Mouse (Mus musculus) MEL (cell line): ENCODE data around the gene Col23a1.

Experiments used
- SIN3A ChIP-seq: IDR thresholded peaks from 2 replicates; pipeline ENCODE4 v1.6.1; 2012; ENCODE audit warnings: low read length, improper control_type of control experiment, inconsistent platforms
- SMC3 ChIP-seq: IDR thresholded peaks from 2 replicates; pipeline ENCODE4 v1.6.1; 2011; ENCODE audit warnings: low read depth, low read length, improper control_type of control experiment
- ZMIZ1 ChIP-seq: IDR thresholded peaks from 2 replicates; pipeline ENCODE4 v1.6.1; 2012; ENCODE audit warnings: low read depth, mild to moderate bottlenecking, inconsistent platforms, low read length, improper control_type of control experiment, moderate library complexity

- TF ChIP-seq ZMIZ1 (no peak; the same call in 1 of the 2 replicates), SMC3 (no peak), SIN3A (no peak)
Measured at GRCm38 (mm10) chr11:51607096-51607738, 317.5 kb downstream of the Col23a1 start.
